Mouse (Mus musculus) brain, adult 10 weeks (tissue): Measurements from ENCODE around the gene Enkd1. TPM values are rescaled to one million over a fixed set of nuclear protein-coding genes. Genes with fewer than 3 reads are reported as not detected.

Experiments used
- polyA plus RNA-seq: library from polyadenylated mRNA; stranded (reverse); fragments of 350-450 nt; fragmentation: Illumina TruSeq; extraction: RNeasy Lipid Tissue Mini Kit (QIAGEN cat#74804); gene quantifications from one replicate; pipeline ENCODE4 v1.2.3, GENCODE M21; 2015; ENCODE audit warnings: low read depth, low replicate concordance

Enkd1 gene
- 10.3 TPM for polyA plus RNA-seq

GRCm38 (mm10) chr8:105707498-105708403 is at the start of gene Enkd1, which contains the start of gene 4933405L10Rik:
TSS of gene Enkd1 (minus strand) at chr8:105708210.
TSS of gene 4933405L10Rik (plus strand) at chr8:105707655.

GRCm38 (mm10) chr8:105700966-105701824 is 6.8 kb downstream of the Enkd1 start, which contains the start of the genes Acd and Pard6a:
TSS of gene Acd (minus strand) at chr8:105701102.
TSS of gene Pard6a (plus strand) at chr8:105701148.

DNA sequence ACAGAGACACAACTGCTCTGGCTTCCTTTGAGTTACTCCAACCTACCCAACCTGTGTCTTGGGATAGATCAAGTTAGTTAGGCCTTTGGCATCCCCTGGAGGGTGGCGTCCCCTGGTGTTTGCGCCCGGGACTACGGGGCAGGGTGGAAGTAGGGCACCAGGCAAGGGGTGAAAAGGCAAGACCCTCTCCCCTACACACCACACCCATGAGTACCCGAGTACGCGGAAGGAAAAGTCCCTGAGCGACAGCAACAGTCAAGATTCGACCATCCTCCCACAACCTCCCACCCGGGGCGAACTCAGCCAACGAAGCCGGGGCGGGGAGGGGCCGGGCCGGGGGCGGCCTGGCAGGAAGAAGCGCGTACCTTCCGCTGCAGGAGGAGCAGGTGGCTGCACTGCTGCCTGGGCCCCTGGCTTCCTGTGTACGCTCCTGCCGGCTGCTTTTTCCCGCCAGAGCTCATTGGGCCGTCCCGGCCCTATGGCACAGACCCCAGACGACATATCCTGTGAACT is 22.2 kb downstream of the Enkd1 start, which contains the start of gene Carmil2:
Gene Carmil2, plus strand, starts transcription at position 479 of the 513 bp plus-strand sequence.

Other genes starting within 250 kb of the Enkd1 start
- gene Tppp3, start 236.7 kb downstream of the Enkd1 start, polyA plus RNA-seq = 110 TPM
- 33.3 TPM for gene Zdhhc1, start 211.3 kb downstream of the Enkd1 start, polyA plus RNA-seq
- not detected for gene Hsd11b2, start 189.5 kb downstream of the Enkd1 start, polyA plus RNA-seq
- 354 TPM for gene Atp6v0d1, start 142.2 kb downstream of the Enkd1 start, polyA plus RNA-seq
- 42.2 TPM for gene Ripor1, start 103.0 kb downstream of the Enkd1 start, polyA plus RNA-seq
- gene Ctcf, start 71.6 kb downstream of the Enkd1 start, polyA plus RNA-seq = 56.7 TPM
- gene Agrp, start 70.8 kb downstream of the Enkd1 start, polyA plus RNA-seq = not detected
- gene Carmil2, start 21.9 kb downstream of the Enkd1 start, polyA plus RNA-seq = 42.3 TPM
- 44.3 TPM for gene Acd, start 7.1 kb downstream of the Enkd1 start, polyA plus RNA-seq
- gene Pard6a, start 7.1 kb downstream of the Enkd1 start, polyA plus RNA-seq = 53.7 TPM
- gene 4933405L10Rik, start 555 bp downstream of the Enkd1 start, polyA plus RNA-seq = not detected
- gene Gfod2, start 50.5 kb upstream of the Enkd1 start, polyA plus RNA-seq = 22.9 TPM
- gene Ranbp10, start 119.1 kb upstream of the Enkd1 start, polyA plus RNA-seq = 17.1 TPM
- 0.71 TPM for gene Tsnaxip1, start 119.5 kb upstream of the Enkd1 start, polyA plus RNA-seq
- 13.9 TPM for gene Cenpt, start 145.1 kb upstream of the Enkd1 start, polyA plus RNA-seq
- gene Thap11, start 146.9 kb upstream of the Enkd1 start, polyA plus RNA-seq = 37.5 TPM
- 102 TPM for gene Nutf2, start 152.4 kb upstream of the Enkd1 start, polyA plus RNA-seq
- 36.3 TPM for gene Edc4, start 172.7 kb upstream of the Enkd1 start, polyA plus RNA-seq
- 2.5 TPM for gene Nrn1l, start 185.4 kb upstream of the Enkd1 start, polyA plus RNA-seq
- gene Pskh1, start 192.2 kb upstream of the Enkd1 start, polyA plus RNA-seq = 5.9 TPM
- 2.1 TPM for gene Ctrl, start 225.7 kb upstream of the Enkd1 start, polyA plus RNA-seq
- 111 TPM for gene Psmb10, start 230.2 kb upstream of the Enkd1 start, polyA plus RNA-seq
- 38.2 TPM for gene Lcat, start 235.2 kb upstream of the Enkd1 start, polyA plus RNA-seq